Mouse (Mus musculus) liver, embryonic 15.5 days (tissue): ENCODE measurements around the gene Klc4. TPM values are rescaled to one million over a fixed set of nuclear protein-coding genes. Genes with fewer than 3 reads are reported as not detected.

Source experiments
- ATAC-seq: fragments of 200-750 bp; cut with Nextera tagmentation; 2 replicates; pipeline ENCODE4 v1.8.0; 2017; ENCODE audit warnings: moderate number of reproducible peaks, mild to moderate bottlenecking, moderate library complexity; ENCODE audit not compliant: insufficient read depth
- H3K27ac ChIP-seq: fragments of 300-500 bp; sonication (generic); replicated peaks from 2 replicates; pipeline ENCODE4 v1.5.1; 2015; ENCODE audit warnings: mild to moderate bottlenecking, inconsistent platforms
- H3K27me3 ChIP-seq: fragments of 300-500 bp; sonication (generic); 2 replicates; pipeline ENCODE4 v1.6.1; 2015; ENCODE audit warnings: mild to moderate bottlenecking, inconsistent platforms
- H3K36me3 ChIP-seq: fragments of 300-500 bp; sonication (generic); replicated peaks from 2 replicates; pipeline ENCODE4 v1.6.1; 2015; ENCODE audit warnings: moderate library complexity, mild to moderate bottlenecking, inconsistent platforms
- H3K4me1 ChIP-seq: fragments of 300-500 bp; sonication (generic); replicated peaks from 2 replicates; pipeline ENCODE4 v1.6.1; 2015; ENCODE audit warnings: inconsistent platforms
- H3K4me2 ChIP-seq: fragments of 300-500 bp; sonication (generic); 2 replicates; pipeline ENCODE4 v1.6.1; 2015; ENCODE audit warnings: moderate library complexity, mild to moderate bottlenecking, inconsistent platforms
- H3K4me3 ChIP-seq: fragments of 300-500 bp; sonication (generic); replicated peaks from 2 replicates; pipeline ENCODE4 v1.5.1; 2015; ENCODE audit warnings: mild to moderate bottlenecking, inconsistent platforms
- H3K9ac ChIP-seq: fragments of 300-500 bp; sonication (generic); 2 replicates; pipeline ENCODE4 v1.6.1; 2015; ENCODE audit warnings: moderate library complexity, mild to moderate bottlenecking, inconsistent platforms
- H3K9me3 ChIP-seq: fragments of 300-500 bp; sonication (generic); replicated peaks from 2 replicates; pipeline ENCODE4 v1.6.1; 2016; ENCODE audit warnings: inconsistent platforms
- WGBS: fragments of 180-500 bp; shearing (Covaris S2); methylation state at CpG from one replicate; pipeline ENCODE4 v1.1.7; 2015; ENCODE audit warnings: mixed read lengths; ENCODE audit not compliant: insufficient replicate concordance; 5-methylcytosine and 5-hydroxymethylcytosine counted together
- polyA plus RNA-seq: library from polyadenylated mRNA; unstranded; fragments of >200 nt; fragmentation: Nextera tagmentation; extraction: Ambion mirVana; gene quantifications from 2 replicates; pipeline ENCODE4 v1.2.1, GENCODE M21; 2015

Gene Klc4
- polyA plus RNA-seq, 1 experiment from 2014 or later = 9.3 TPM

- H3K9ac ChIP-seq = no peak overlapping the region
- peaks cover 21% of the 10 kb centered on the region for H3K4me1 ChIP-seq
- no peak overlapping the region for H3K27ac ChIP-seq
- H3K4me2 ChIP-seq = no peak overlapping the region
- H3K9me3 ChIP-seq = no peaks in the 10 kb centered on the region
- 65% methylated on average over 8 of the region's 8 CpGs for WGBS
- no peak for ATAC-seq
- H3K36me3 ChIP-seq = no peaks in the 10 kb centered on the region
- no peaks in the 10 kb centered on the region for H3K27me3 ChIP-seq
- H3K4me3 ChIP-seq = no peak overlapping the region
These were observed 59.5 kb downstream of the Klc4 start for GRCm38 (mm10) chr17:46586327-46586726.

Other genes starting within 250 kb of the Klc4 start
- gene Crip3, start 217.1 kb downstream of the Klc4 start, polyA plus RNA-seq = not detected in 2 replicates
- not detected in 2 replicates for gene Slc22a7, start 207.6 kb downstream of the Klc4 start, polyA plus RNA-seq
- 0.01 TPM in 2 replicates for gene Ttbk1, start 158.3 kb downstream of the Klc4 start, polyA plus RNA-seq
- 17.5 and 17.7 TPM in 2 replicates for gene Dnph1, start 149.3 kb downstream of the Klc4 start, polyA plus RNA-seq
- 0.50 and 0.51 TPM in 2 replicates for gene Cul9, start 99.6 kb downstream of the Klc4 start, polyA plus RNA-seq
- 2.2 and 3.1 TPM in 2 replicates for gene Srf, start 89.8 kb downstream of the Klc4 start, polyA plus RNA-seq
- 7.8 and 9.1 TPM in 2 replicates for gene Ptk7, start 16.5 kb downstream of the Klc4 start, polyA plus RNA-seq
- gene Mrpl2, start 207 bp upstream of the Klc4 start, polyA plus RNA-seq = 67.9 and 69.4 TPM in 2 replicates
- 9.7 and 11.5 TPM in 2 replicates for gene Cul7, start 4.3 kb upstream of the Klc4 start, polyA plus RNA-seq
- 21.5 and 22.6 TPM in 2 replicates for gene Rrp36, start 28.3 kb upstream of the Klc4 start, polyA plus RNA-seq
- 55.1 and 56.7 TPM in 2 replicates for gene Mea1, start 32.8 kb upstream of the Klc4 start, polyA plus RNA-seq
- 53.4 and 57.4 TPM in 2 replicates for gene Klhdc3, start 34.9 kb upstream of the Klc4 start, polyA plus RNA-seq
- 28.4 and 33.2 TPM in 2 replicates for gene Ppp2r5d, start 59.1 kb upstream of the Klc4 start, polyA plus RNA-seq
- 9.7 and 11.9 TPM in 2 replicates for gene Pex6, start 65.4 kb upstream of the Klc4 start, polyA plus RNA-seq
- gene Gnmt, start 83.1 kb upstream of the Klc4 start, polyA plus RNA-seq = 59.8 and 101 TPM in 2 replicates
- gene Cnpy3, start 106.2 kb upstream of the Klc4 start, polyA plus RNA-seq = 25.9 and 26.8 TPM in 2 replicates
- 0.09 and 0.15 TPM in 2 replicates for gene Ptcra, start 117.7 kb upstream of the Klc4 start, polyA plus RNA-seq
- gene 2310039H08Rik, start 126.6 kb upstream of the Klc4 start, polyA plus RNA-seq = 47.5 and 52.0 TPM in 2 replicates
- gene Rpl7l1, start 136.7 kb upstream of the Klc4 start, polyA plus RNA-seq = 69.1 and 74.7 TPM in 2 replicates
- 2.6 and 2.9 TPM in 2 replicates for gene Bicral, start 212.5 kb upstream of the Klc4 start, polyA plus RNA-seq
- gene Tbcc, start 244.7 kb upstream of the Klc4 start, polyA plus RNA-seq = 20.9 and 23.2 TPM in 2 replicates